Mouse (Mus musculus): Measurements from ENCODE around the gene Sdk1.

DNA sequence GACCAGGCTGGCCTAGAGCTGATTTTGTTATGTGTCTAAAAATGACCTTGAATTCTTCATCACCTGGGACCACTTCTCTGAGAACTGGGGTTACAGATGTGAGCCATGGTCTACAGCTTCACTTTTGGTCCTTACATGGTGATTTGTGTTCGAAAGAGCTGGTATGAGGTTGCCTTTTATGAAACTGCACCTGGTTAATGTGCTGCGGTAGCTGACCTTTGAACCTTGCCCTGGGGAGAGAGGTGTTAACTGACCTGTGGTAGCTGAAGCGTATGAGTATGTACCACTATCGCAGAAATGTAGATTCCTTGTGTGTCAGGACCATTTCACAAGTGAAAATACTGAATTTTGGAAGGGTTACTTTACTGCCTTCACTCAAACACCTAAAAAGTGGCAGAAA, 149.3 kb downstream of the Sdk1 start:
- TF ChIP-seq CHD2 (IDR thresholded peaks at IDR 0.05; ENCODE audit: low read depth, low read length) (no peak), ZC3H11A (IDR thresholded peaks at IDR 0.05; ENCODE audit: borderline replicate concordance, low read depth, low read length) (no peak)
